Mouse (Mus musculus) limb, embryonic 14.5 days (tissue): ENCODE measurements around the gene Adarb2. TPM values are rescaled to one million over a fixed set of nuclear protein-coding genes. Genes with fewer than 3 reads are reported as not detected.

Experiments
- ATAC-seq: fragments of 200-750 bp; cut with Nextera tagmentation; 2 replicates; pipeline ENCODE4 v1.8.0; 2017; ENCODE audit warnings: low read depth, moderate number of reproducible peaks, moderate TSS enrichment; ENCODE audit not compliant: low FRiP score
- DNase-seq: peaks from one replicate; pipeline ENCODE4 v3.0.0-alpha.2; 2015; ENCODE audit warnings: low spot score
- H3K27ac ChIP-seq: fragments of 300-500 bp; sonication (generic); replicated peaks from 2 replicates; pipeline ENCODE4 v1.5.1; 2014; ENCODE audit warnings: low read depth, mild to moderate bottlenecking, low read length, moderate library complexity, mixed read lengths
- H3K27me3 ChIP-seq: fragments of 300-500 bp; sonication (generic); 2 replicates; pipeline ENCODE4 v1.6.1; 2014; ENCODE audit warnings: low read length, mixed read lengths; ENCODE audit not compliant: control insufficient read depth, insufficient read depth
- H3K36me3 ChIP-seq: fragments of 300-500 bp; sonication (generic); 2 replicates; pipeline ENCODE4 v1.6.1; 2014; ENCODE audit warnings: mild to moderate bottlenecking, low read length, moderate library complexity, mixed read lengths; ENCODE audit not compliant: control insufficient read depth, insufficient read depth
- H3K4me1 ChIP-seq: fragments of 300-500 bp; sonication (generic); 2 replicates; pipeline ENCODE4 v1.6.1; 2014; ENCODE audit warnings: antibody characterized with exemption, low read length, mixed read lengths; ENCODE audit not compliant: control insufficient read depth, insufficient read depth
- H3K4me2 ChIP-seq: fragments of 300-500 bp; sonication (generic); replicated peaks from 2 replicates; pipeline ENCODE4 v1.6.1; 2014; ENCODE audit warnings: low read depth, mild to moderate bottlenecking, low read length, moderate library complexity; ENCODE audit not compliant: severe bottlenecking
- H3K4me3 ChIP-seq: fragments of 300-500 bp; sonication (generic); replicated peaks from 2 replicates; pipeline ENCODE4 v1.5.1; 2014; ENCODE audit warnings: low read length
- H3K9ac ChIP-seq: fragments of 300-500 bp; sonication (generic); 2 replicates; pipeline ENCODE4 v1.6.1; 2014; ENCODE audit warnings: mild to moderate bottlenecking, low read depth, low read length, moderate library complexity; ENCODE audit not compliant: severe bottlenecking
- H3K9me3 ChIP-seq: fragments of 300-500 bp; sonication (generic); 2 replicates; pipeline ENCODE4 v1.6.1; 2016; ENCODE audit warnings: low read length; ENCODE audit not compliant: control insufficient read depth
- POLR2A ChIP-seq: fragments of 200-500 bp; IDR thresholded peaks from 2 replicates; pipeline ENCODE4 v1.8.0; 2012; ENCODE audit warnings: inconsistent platforms, mild to moderate bottlenecking, moderate library complexity, borderline replicate concordance; ENCODE audit not compliant: insufficient read depth, insufficient read length; ENCODE audit errors: extremely low read depth
- WGBS: fragments of 180-500 bp; shearing (Covaris S2); extraction: QIAGEN DNeasy Blood & Tissue Kit; methylation state at CpG from one replicate; pipeline ENCODE4 v1.1.7; 2014; 5-methylcytosine and 5-hydroxymethylcytosine counted together
- polyA plus RNA-seq, 2 experiments: library from polyadenylated mRNA; depleted of rRNA in 1 of 2; stranded (reverse) in 1 of 2; unstranded in 1 of 2; fragments of >200 nt; fragmentation: Nextera tagmentation in 1 of 2; extraction: Ambion mirVana in 1 of 2; gene quantifications; 2 replicates each; pipeline versions ENCODE4 v1.2.1 to v1.2.3; 2012 to 2014

The Adarb2 gene
- polyA plus RNA-seq, 2 experiments: 1.5 to 2.3 TPM

GRCm38 (mm10) chr13:8538481-8538880 is 335.8 kb downstream of the Adarb2 start:
- Histone ChIP-seq H3K9ac (no peak overlapping the region), H3K27me3 (no peaks in the 10 kb centered on the region), H3K36me3 (no peaks in the 10 kb centered on the region), H3K4me1 (0 out of 2 replicates have a peak, but pooled peaks cover 3% of the 10 kb centered on the region), H3K4me3 (no peak overlapping the region), H3K4me2 (no peak overlapping the region), H3K27ac (no peak overlapping the region), H3K9me3 (no peaks in the 10 kb centered on the region)
- TF ChIP-seq POLR2A: no peak
- WGBS: 94% methylated on average over 2 of the region's 2 CpGs
- DNase-seq: no peak
- ATAC-seq: no peak

- 74% methylated on average over 10 of the region's 10 CpGs for WGBS
- no peaks in the 10 kb centered on the region for H3K27me3 ChIP-seq
- H3K27ac ChIP-seq: no peak overlapping the region
- no peak overlapping the region for H3K9ac ChIP-seq
- ATAC-seq (no peak), DNase-seq (no peak)
- no peak for TF ChIP-seq POLR2A
- H3K4me3 ChIP-seq: no peak overlapping the region
- no peaks in the 10 kb centered on the region for H3K9me3 ChIP-seq
- H3K4me1 ChIP-seq: 0 out of 2 replicates have a peak, but pooled peaks cover 3% of the 10 kb centered on the region
- no peaks in the 10 kb centered on the region for H3K36me3 ChIP-seq
- H3K4me2 ChIP-seq: no peak overlapping the region
Measured at GRCm38 (mm10) chr13:8538896-8539295, 336.2 kb downstream of the Adarb2 start.

GRCm38 (mm10) chr13:8542684-8543083 is 340.0 kb downstream of the Adarb2 start:
- DNase-seq (no peak), ATAC-seq (no peak)
- Histone ChIP-seq H3K4me3 (no peak overlapping the region), H3K9me3 (no peaks in the 10 kb centered on the region), H3K36me3 (no peaks in the 10 kb centered on the region), H3K4me1 (no peaks in the 10 kb centered on the region), H3K4me2 (no peak overlapping the region), H3K27me3 (no peaks in the 10 kb centered on the region), H3K9ac (no peak overlapping the region), H3K27ac (no peak overlapping the region)
- 70% methylated on average over 2 of the region's 2 CpGs for WGBS
- no peak for TF ChIP-seq POLR2A

GRCm38 (mm10) chr13:8552242-8552641 is 349.6 kb downstream of the Adarb2 start:
- Histone ChIP-seq H3K4me3 (no peak overlapping the region), H3K9me3 (no peaks in the 10 kb centered on the region), H3K27ac (no peak overlapping the region), H3K4me1 (no peaks in the 10 kb centered on the region), H3K4me2 (no peak overlapping the region), H3K9ac (no peak overlapping the region), H3K36me3 (no peaks in the 10 kb centered on the region), H3K27me3 (no peaks in the 10 kb centered on the region)
- ATAC-seq (no peak), DNase-seq (no peak)
- WGBS: 66% methylated on average over 2 of the region's 2 CpGs
- no peak for TF ChIP-seq POLR2A

GRCm38 (mm10) chr13:8557784-8558183 is 355.1 kb downstream of the Adarb2 start:
- no peak overlapping the region for H3K4me3 ChIP-seq
- H3K9ac ChIP-seq: no peak overlapping the region
- DNase-seq (no peak), ATAC-seq (no peak)
- H3K27me3 ChIP-seq: no peaks in the 10 kb centered on the region
- no peak for TF ChIP-seq POLR2A
- H3K4me2 ChIP-seq: no peak overlapping the region
- H3K4me1 ChIP-seq: no peaks in the 10 kb centered on the region
- no peak overlapping the region for H3K27ac ChIP-seq
- no peaks in the 10 kb centered on the region for H3K36me3 ChIP-seq
- no peaks in the 10 kb centered on the region for H3K9me3 ChIP-seq
- WGBS: 57% methylated on average over 4 of the region's 4 CpGs

GRCm38 (mm10) chr13:8560485-8560884 is 357.8 kb downstream of the Adarb2 start:
- TF ChIP-seq POLR2A: no peak

More at GRCm38 (mm10) chr13:8560485-8560884, 357.8 kb downstream of the Adarb2 start:
- DNase-seq: no peak
- H3K27me3 ChIP-seq: no peaks in the 10 kb centered on the region
- H3K36me3 ChIP-seq: no peaks in the 10 kb centered on the region
- no peaks in the 10 kb centered on the region for H3K9me3 ChIP-seq
- no peak for ATAC-seq
- H3K9ac ChIP-seq: no peak overlapping the region
- no peak overlapping the region for H3K4me2 ChIP-seq
- no peaks in the 10 kb centered on the region for H3K4me1 ChIP-seq
- H3K27ac ChIP-seq: no peak overlapping the region
- H3K4me3 ChIP-seq: no peak overlapping the region
